Mouse (Mus musculus) ES-CJ7 (cell line): ENCODE results near the gene Mrps5.
A peak's percentile ranks its signal among the peaks of the same experiment; 100 is the strongest.

Experiments used
- DNase-seq: peaks from one replicate; pipeline ENCODE4 v3.0.0; 2011; ENCODE audit warnings: low read depth, low spot score

The Mrps5 gene

GRCm38 (mm10) chr2:127619311-127619710 is 32.3 kb downstream of the Mrps5 start:
- no peak for DNase-seq

GRCm38 (mm10) chr2:127622065-127622464 is 35.0 kb downstream of the Mrps5 start:
- DNase-seq, result no peak

GRCm38 (mm10) chr2:127624786-127625185 is 37.8 kb downstream of the Mrps5 start:
- DNase-seq, result no peak

GRCm38 (mm10) chr2:127625659-127626058 is 38.6 kb downstream of the Mrps5 start:
- DNase-seq, result no peak

- DNase-seq, result no peak
These were observed 40.3 kb downstream of the Mrps5 start for GRCm38 (mm10) chr2:127627354-127627753.

GRCm38 (mm10) chr2:127627990-127628570 is 41.1 kb downstream of the Mrps5 start:
- DNase-seq, result no peak

- peak; percentile 21 for DNase-seq
These were observed 45.6 kb downstream of the Mrps5 start for GRCm38 (mm10) chr2:127632601-127633000.

GRCm38 (mm10) chr2:127635581-127635980 is 48.6 kb downstream of the Mrps5 start:
- DNase-seq, result no peak

DNA sequence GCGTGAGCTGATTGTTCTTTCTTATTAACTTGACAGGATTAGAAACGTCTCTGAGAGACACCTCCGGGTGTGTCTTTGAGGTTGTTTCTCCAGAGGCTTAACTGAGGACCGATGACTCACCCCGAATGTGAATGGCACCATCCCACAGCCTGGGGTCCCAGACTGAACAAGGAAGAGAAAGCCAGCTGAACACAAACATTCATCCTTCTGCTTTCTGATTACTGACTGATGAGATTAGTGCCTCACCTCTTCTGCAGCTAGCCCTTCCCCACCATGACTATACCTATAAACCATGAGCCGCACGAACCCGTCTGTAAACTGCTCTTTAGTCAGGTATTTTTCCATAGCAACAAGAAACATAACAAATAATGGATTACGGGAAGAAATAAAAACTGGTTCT is 52.0 kb downstream of the Mrps5 start:
- no peak for DNase-seq

- no peak for DNase-seq
These were observed 57.0 kb downstream of the Mrps5 start for GRCm38 (mm10) chr2:127643728-127644704.

DNA sequence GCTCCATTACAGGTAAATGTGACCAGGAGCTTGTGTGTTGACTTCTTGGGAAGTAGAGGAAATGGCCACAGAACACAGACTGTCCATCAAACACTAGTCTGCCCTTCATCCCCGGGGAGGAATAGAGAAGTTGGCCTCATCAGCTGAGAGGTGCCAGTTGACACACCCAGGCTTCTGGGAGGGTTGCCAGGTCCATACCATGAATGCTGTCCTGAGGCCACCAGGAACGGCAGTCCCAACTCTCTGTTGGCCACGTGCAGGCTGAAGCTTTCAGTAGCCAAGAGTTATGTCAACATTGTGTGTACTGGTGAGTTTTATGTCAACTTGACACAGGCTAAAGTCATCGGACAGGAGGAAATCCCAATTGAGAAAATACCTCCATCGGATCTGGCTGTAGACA is 59.9 kb downstream of the Mrps5 start:
- DNase-seq, result no peak

GRCm38 (mm10) chr2:127648145-127648544 is 61.1 kb downstream of the Mrps5 start:
- no peak for DNase-seq

DNA sequence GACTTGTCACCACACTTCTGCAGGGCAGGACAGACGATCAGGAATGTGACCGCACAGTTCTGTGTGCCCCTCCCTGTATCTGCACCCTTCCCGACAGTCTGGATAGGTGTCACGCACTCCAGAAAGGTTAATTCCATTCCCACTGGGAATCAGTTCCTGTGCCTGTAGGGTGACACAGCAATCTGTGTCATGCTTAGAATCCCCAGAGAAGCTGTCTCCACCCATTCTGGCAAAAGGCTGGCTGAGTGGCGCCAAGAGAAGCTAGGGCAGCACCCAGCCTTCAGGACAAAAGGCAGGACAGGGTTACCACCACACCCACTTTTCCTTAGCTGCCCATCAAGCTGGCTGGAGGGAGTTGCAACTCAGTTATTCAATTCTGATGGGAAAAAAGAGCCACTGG is 62.9 kb downstream of the Mrps5 start:
- peak; percentile 6 for DNase-seq

GRCm38 (mm10) chr2:127651601-127652000 is 64.6 kb downstream of the Mrps5 start:
- no peak for DNase-seq

- no peak for DNase-seq
These were observed 65.3 kb downstream of the Mrps5 start for GRCm38 (mm10) chr2:127652335-127652734.

DNA sequence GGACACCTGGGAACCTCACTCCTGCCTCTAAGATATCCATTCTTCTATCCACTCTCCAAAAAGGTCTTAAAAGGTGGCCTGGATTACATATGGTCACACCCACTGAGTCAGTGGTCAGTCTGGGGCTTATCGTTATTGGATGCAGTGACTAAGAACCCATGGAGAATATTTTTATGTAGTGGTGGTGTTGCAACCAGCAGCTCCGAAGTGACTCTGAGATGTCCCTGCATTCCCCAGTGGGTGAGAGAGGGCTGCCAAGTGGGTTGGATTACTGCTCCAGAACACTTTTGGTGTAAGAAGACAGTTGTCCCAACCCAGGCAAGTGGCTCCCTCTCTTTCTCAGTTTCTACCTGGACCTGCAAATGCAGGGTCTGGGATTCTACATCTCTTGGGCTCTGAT is 65.8 kb downstream of the Mrps5 start:
- DNase-seq, result no peak

DNA sequence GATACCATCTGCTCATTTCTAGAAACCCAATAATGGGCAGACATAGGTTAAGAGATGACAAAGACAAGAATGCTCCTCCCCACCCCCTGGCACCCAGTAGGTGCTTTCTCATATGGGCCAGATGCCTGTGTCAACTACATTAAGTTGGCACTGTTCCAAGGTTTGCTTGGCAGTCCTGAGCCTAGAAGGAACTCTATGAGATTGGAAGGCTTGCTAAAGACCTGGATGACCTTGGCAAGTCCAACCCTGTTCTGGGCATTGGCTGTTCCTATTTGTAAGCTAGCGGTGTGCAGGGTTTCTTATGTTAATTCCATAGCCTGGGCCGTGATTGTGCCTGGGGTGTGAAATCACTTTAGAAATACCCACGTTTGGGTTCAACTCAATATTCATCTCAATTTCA is 67.8 kb downstream of the Mrps5 start:
- peak; percentile 44 for DNase-seq

DNA sequence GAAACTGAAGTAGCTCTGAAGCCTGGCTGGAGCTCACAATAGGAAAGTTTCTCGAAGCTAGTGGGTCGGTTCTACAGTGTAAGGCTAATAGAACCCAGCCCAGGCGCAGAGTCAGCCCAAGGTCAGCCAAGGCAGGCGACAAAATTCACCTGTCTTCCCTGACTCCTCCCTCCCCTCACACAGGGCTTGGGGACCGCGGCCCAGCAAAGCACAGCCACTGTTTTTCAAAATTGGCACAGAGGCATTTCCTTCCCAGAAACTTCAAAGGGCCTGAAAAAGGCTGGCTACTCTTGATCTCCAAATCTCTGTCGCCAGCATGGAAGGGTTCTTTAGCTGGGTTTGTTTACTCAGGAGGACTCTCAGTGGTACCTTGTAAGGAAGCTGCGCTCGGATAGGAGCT is 68.4 kb downstream of the Mrps5 start:
- DNase-seq, result peak; percentile 10

DNA sequence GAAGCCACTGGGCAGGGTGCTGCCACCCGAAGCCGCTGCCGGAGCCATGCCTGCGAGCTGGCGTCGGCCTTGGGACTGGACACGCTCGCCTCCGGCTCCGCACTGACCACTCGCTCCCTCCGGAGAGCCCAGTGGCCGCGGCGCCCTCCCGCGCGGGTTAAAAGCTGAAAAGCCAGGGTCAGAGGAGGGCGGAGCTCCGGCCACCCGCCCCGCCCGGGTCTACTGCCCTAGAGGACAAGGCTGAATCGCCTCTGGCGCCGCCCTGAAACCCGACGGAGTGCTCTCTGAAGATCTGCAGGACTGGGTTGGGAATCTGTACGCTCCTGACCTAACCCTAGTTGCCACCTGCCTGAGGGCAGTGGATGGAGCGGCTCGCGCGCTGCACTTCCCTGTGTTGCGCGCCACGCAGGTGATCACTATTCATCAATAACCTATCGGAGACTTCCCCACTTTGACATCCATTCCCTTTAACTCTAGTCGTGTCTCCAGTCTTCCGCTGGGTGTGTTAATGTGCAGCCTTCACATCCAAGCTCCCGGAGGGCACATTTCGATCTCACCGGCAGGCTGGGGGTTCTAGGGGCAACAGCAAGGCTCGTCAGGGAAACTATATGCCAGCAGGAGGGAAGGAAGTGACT is 69.2 kb downstream of the Mrps5 start, which contains the start of gene Mal:
Mal (minus strand) TSS at position 610 of the 635 bp plus-strand sequence.
- peak; percentile 11 for DNase-seq
